Mouse (Mus musculus): ENCODE results near the gene Sf3a1. TPM values are rescaled to one million over a fixed set of nuclear protein-coding genes. Genes with fewer than 3 reads are reported as not detected.

Sf3a1 gene
- total and polyA plus RNA-seq, 3 experiments, result 32.1 to 101 (median 77.0) TPM

GRCm38 (mm10) chr11:4202995-4203704 lies 43.0 kb downstream of the Sf3a1 start:
- Histone ChIP-seq H3K4me1 (ENCODE audit: control insufficient read depth in 1 of 2, insufficient read depth in 2 of 2, low read length in 2 of 2) (peaks cover 22 to 30% of the 10 kb centered on the region in 2 experiments), H3K9ac (ENCODE audit: control insufficient read depth, low read depth, low read length, poor library complexity, severe bottlenecking) (no peak overlapping the region), H3K4me3 (ENCODE audit: control insufficient read depth in 1 of 2, insufficient read depth in 1 of 2, low read depth in 2 of 2, low read length in 2 of 2) (no peak overlapping the region), H3K9me3 (replicated peaks; ENCODE audit: insufficient read depth, low read length) (no peaks in the 10 kb centered on the region), H3K36me3 (ENCODE audit: control insufficient read depth in 1 of 2, insufficient read depth in 2 of 2, low read length in 2 of 2) (peaks cover 0 to 31% of the 10 kb centered on the region in 2 experiments; a peak in 3 of 4 replicates), H3K27me3 (ENCODE audit: control insufficient read depth in 1 of 2, insufficient read depth in 2 of 2, low read length in 2 of 2) (no peaks in the 10 kb centered on the region), H3K27ac (ENCODE audit: control insufficient read depth, low read depth, low read length) (peak overlapping the region; percentile 28), H3K79me2 (ENCODE audit: control insufficient read depth, insufficient read depth, low read length, poor library complexity) (no peaks in the 10 kb centered on the region)
- TF ChIP-seq ZMIZ1 (IDR thresholded peaks at IDR 0.05; ENCODE audit: low read depth, low read length) (no peak), ETS1 (IDR thresholded peaks at IDR 0.05; ENCODE audit: low read depth, low read length) (peak; percentile 40), POLR2AphosphoS2 (IDR thresholded peaks at IDR 0.05; ENCODE audit: low read length) (no peak), MAX (IDR thresholded peaks at IDR 0.05; ENCODE audit: low read length) (no peak; the same call in 1 of the 2 replicates), MYB (IDR thresholded peaks at IDR 0.05; ENCODE audit: low read depth, low read length) (0 out of 2 replicates have a peak, but pooled peaks have one; percentile 20), CHD2 (IDR thresholded peaks at IDR 0.05; ENCODE audit: low read length) (no peak), RAD21 (IDR thresholded peaks at IDR 0.05; ENCODE audit: low read depth, low read length) (no peak), EP300 (IDR thresholded peaks at IDR 0.05; ENCODE audit: low read depth in 1 of 2, low read length in 2 of 2) (peak; percentile 52 to 54; a peak in 3 of 4 replicates), RCOR1 (IDR thresholded peaks at IDR 0.05; ENCODE audit: low read depth, low read length) (peak; percentile 67), GATA1 (IDR thresholded peaks at IDR 0.05; ENCODE audit: low read depth, low read length) (peak; percentile 76)
- peak; percentile 59 for DNase-seq (ENCODE audit: low read depth, low spot score)

GRCm38 (mm10) chr11:4203705-4204074 lies 43.5 kb downstream of the Sf3a1 start:
- TF ChIP-seq MAZ (IDR thresholded peaks at IDR 0.05; ENCODE audit: low read depth, low read length), result 0 out of 2 replicates have a peak, but pooled peaks have one; percentile 35
- TF ChIP-seq SIN3A (IDR thresholded peaks at IDR 0.05; ENCODE audit: low read length), result no peak; the same call in 1 of the 2 replicates
- peaks cover 0 to 31% of the 10 kb centered on the region in 2 experiments for H3K36me3 ChIP-seq (ENCODE audit: control insufficient read depth in 1 of 2, insufficient read depth in 2 of 2, low read length in 2 of 2)

GRCm38 (mm10) chr11:4205097-4205655 lies 45.0 kb downstream of the Sf3a1 start:
- peaks cover under 1 to 31% of the 10 kb centered on the region in 2 experiments for H3K36me3 ChIP-seq (ENCODE audit: control insufficient read depth in 1 of 2, insufficient read depth in 2 of 2, low read length in 2 of 2)
- H3K79me2 ChIP-seq (ENCODE audit: control insufficient read depth, insufficient read depth, low read length, poor library complexity), result no peaks in the 10 kb centered on the region
- DNase-seq (ENCODE audit: low read depth, low spot score), result no peak
- no peaks in the 10 kb centered on the region for H3K27me3 ChIP-seq (ENCODE audit: control insufficient read depth in 1 of 2, insufficient read depth in 2 of 2, low read length in 2 of 2)
- no peak overlapping the region for H3K4me3 ChIP-seq (ENCODE audit: control insufficient read depth in 1 of 2, insufficient read depth in 1 of 2, low read depth in 2 of 2, low read length in 2 of 2)
- no peak overlapping the region for H3K9ac ChIP-seq (ENCODE audit: control insufficient read depth, low read depth, low read length, poor library complexity, severe bottlenecking)
- H3K4me1 ChIP-seq (ENCODE audit: control insufficient read depth in 1 of 2, insufficient read depth in 2 of 2, low read length in 2 of 2), result peaks cover 22 to 30% of the 10 kb centered on the region in 2 experiments
- no peaks in the 10 kb centered on the region for H3K9me3 ChIP-seq (replicated peaks; ENCODE audit: insufficient read depth, low read length)
- no peak overlapping the region for H3K27ac ChIP-seq (ENCODE audit: control insufficient read depth, low read depth, low read length)
- TF ChIP-seq RCOR1 (IDR thresholded peaks at IDR 0.05; ENCODE audit: low read depth, low read length) (no peak), POLR2A (IDR thresholded peaks at IDR 0.05; ENCODE audit: control insufficient read depth in 1 of 2, insufficient read depth in 1 of 2, low read depth in 1 of 2, low read length in 2 of 2, poor library complexity in 1 of 2) (no peak), E2F4 (IDR thresholded peaks at IDR 0.05; ENCODE audit: borderline replicate concordance, low read depth, low read length) (no peak), ZKSCAN1 (IDR thresholded peaks at IDR 0.05; ENCODE audit: low read depth, low read length) (no peak), TCF12 (IDR thresholded peaks at IDR 0.05; ENCODE audit: low read depth, low read length) (no peak), NELFE (IDR thresholded peaks at IDR 0.05; ENCODE audit: low read depth, low read length) (no peak), BHLHE40 (IDR thresholded peaks at IDR 0.05; ENCODE audit: borderline replicate concordance, low read depth, low read length) (no peak), JUND (IDR thresholded peaks at IDR 0.05; ENCODE audit: low read depth, low read length) (no peak), MXI1 (IDR thresholded peaks at IDR 0.05; ENCODE audit: low read depth, low read length) (no peak), POLR2AphosphoS2 (IDR thresholded peaks at IDR 0.05; ENCODE audit: low read length) (no peak), SIN3A (IDR thresholded peaks at IDR 0.05; ENCODE audit: low read length) (no peak), NRF1 (IDR thresholded peaks at IDR 0.05; ENCODE audit: insufficient read depth, low read depth, low read length, poor library complexity, severe bottlenecking) (no peak), CTCF (IDR thresholded peaks at IDR 0.05 in 2 of 3, conservative IDR thresholded peaks at IDR 0.05 in 1 of 3; ENCODE audit: control insufficient read depth in 1 of 3, insufficient read depth in 1 of 3, low read depth in 2 of 3, low read length in 3 of 3, poor library complexity in 1 of 3, severe bottlenecking in 1 of 3) (no peak), ZNF384 (IDR thresholded peaks at IDR 0.05; ENCODE audit: low read depth, low read length) (no peak), MAFK (IDR thresholded peaks at IDR 0.05; ENCODE audit: borderline replicate concordance, low read depth, low read length) (no peak), MYC (IDR thresholded peaks at IDR 0.05; ENCODE audit: low read depth, low read length) (no peak)

More at GRCm38 (mm10) chr11:4203705-4204074, 43.5 kb downstream of the Sf3a1 start:
- H3K4me1 ChIP-seq (ENCODE audit: control insufficient read depth in 1 of 2, insufficient read depth in 2 of 2, low read length in 2 of 2), result peaks cover 22 to 30% of the 10 kb centered on the region in 2 experiments
- H3K79me2 ChIP-seq (ENCODE audit: control insufficient read depth, insufficient read depth, low read length, poor library complexity), result no peaks in the 10 kb centered on the region
- no peak for DNase-seq (ENCODE audit: low read depth, low spot score)
- H3K27me3 ChIP-seq (ENCODE audit: control insufficient read depth in 1 of 2, insufficient read depth in 2 of 2, low read length in 2 of 2), result no peaks in the 10 kb centered on the region
- H3K27ac ChIP-seq (ENCODE audit: control insufficient read depth, low read depth, low read length), result peak overlapping the region; percentile 8; the same call in 1 of the 2 replicates
- H3K9ac ChIP-seq (ENCODE audit: control insufficient read depth, low read depth, low read length, poor library complexity, severe bottlenecking), result no peak overlapping the region
- no peaks in the 10 kb centered on the region for H3K9me3 ChIP-seq (replicated peaks; ENCODE audit: insufficient read depth, low read length)
- H3K4me3 ChIP-seq (ENCODE audit: control insufficient read depth in 1 of 2, insufficient read depth in 1 of 2, low read depth in 2 of 2, low read length in 2 of 2), result no peak overlapping the region
